Mouse (Mus musculus): ENCODE measurements around the gene Gm20388. TPM values are rescaled to one million over a fixed set of nuclear protein-coding genes. Genes with fewer than 3 reads are reported as not detected.

The Gm20388 gene
- polyA plus RNA-seq, 1 experiment from 2014 or later, result not detected

GRCm38 (mm10) chr8:124070363-124071324, 4160.0 kb downstream of the Gm20388 start:
- H3K27ac ChIP-seq (replicated peaks; ENCODE audit: low read depth, low read length), result no peak overlapping the region

GRCm38 (mm10) chr8:124075977-124076376, 4165.3 kb downstream of the Gm20388 start:
- no peaks in the 10 kb centered on the region for H3K36me3 ChIP-seq (ENCODE audit: control insufficient read depth, insufficient read depth, low read length)
- no peak for ATAC-seq (ENCODE audit: insufficient number of reproducible peaks, low FRiP score, low TSS enrichment, low read depth)
- peaks cover 4% of the 10 kb centered on the region; the same call in 1 of the 2 replicates for H3K4me1 ChIP-seq (ENCODE audit: control insufficient read depth, insufficient read depth, low read length)
- H3K9ac ChIP-seq (ENCODE audit: low read length), result 0 out of 2 replicates have a peak overlapping the region, but pooled peaks have one; percentile 2
- 47% methylated on average over 8 of the region's 8 CpGs for WGBS
- no peaks in the 10 kb centered on the region for H3K27me3 ChIP-seq (ENCODE audit: control insufficient read depth, insufficient read depth, low read length)
- H3K27ac ChIP-seq (replicated peaks; ENCODE audit: low read depth, low read length), result no peak overlapping the region; the same call in 1 of the 2 replicates
- no peak overlapping the region for H3K4me2 ChIP-seq (ENCODE audit: low read depth, severe bottlenecking)
- H3K4me3 ChIP-seq (ENCODE audit: low read depth, low read length), result no peak overlapping the region
- H3K9me3 ChIP-seq (ENCODE audit: control insufficient read depth, low read length), result no peaks in the 10 kb centered on the region
- DNase-seq (ENCODE audit: low spot score), result no peak

More at GRCm38 (mm10) chr8:124070363-124071324, 4160.0 kb downstream of the Gm20388 start:
- Histone ChIP-seq H3K27me3 (ENCODE audit: control insufficient read depth, insufficient read depth, low read length) (no peaks in the 10 kb centered on the region), H3K4me3 (ENCODE audit: low read depth, low read length) (no peak overlapping the region), H3K4me2 (ENCODE audit: low read depth, severe bottlenecking) (no peak overlapping the region), H3K36me3 (ENCODE audit: control insufficient read depth, insufficient read depth, low read length) (no peaks in the 10 kb centered on the region), H3K9ac (ENCODE audit: low read length) (no peak overlapping the region), H3K9me3 (ENCODE audit: control insufficient read depth, low read length) (no peaks in the 10 kb centered on the region), H3K4me1 (ENCODE audit: control insufficient read depth, insufficient read depth, low read length) (no peaks in the 10 kb centered on the region; the same call in none of the 2 replicates)
- 28% methylated on average over 18 of the region's 18 CpGs for WGBS
- DNase-seq (ENCODE audit: low spot score) (peak; percentile 51), ATAC-seq (ENCODE audit: insufficient number of reproducible peaks, low FRiP score, low TSS enrichment, low read depth) (no peak)

DNA sequence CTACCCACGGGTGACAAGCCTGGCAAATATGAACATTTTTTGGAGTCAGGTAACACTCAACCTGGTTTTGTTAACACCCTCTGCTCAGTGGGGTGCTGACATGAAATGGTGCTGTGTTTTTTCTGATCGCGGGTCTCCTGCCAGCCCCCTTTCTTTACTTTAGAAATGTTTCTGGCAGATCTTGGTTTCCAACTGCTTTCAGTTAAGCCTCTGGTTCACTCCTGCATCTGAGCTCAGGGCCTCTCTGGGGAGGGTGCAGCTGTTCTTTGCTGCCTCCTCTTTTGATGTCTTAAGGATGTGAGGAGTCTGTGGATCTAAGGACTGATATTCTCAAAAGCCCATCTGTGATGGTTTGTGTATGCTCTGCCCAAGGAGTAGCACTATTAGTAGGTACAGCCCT, 4165.8 kb downstream of the Gm20388 start:
- Histone ChIP-seq H3K4me1 (ENCODE audit: control insufficient read depth, insufficient read depth, low read length) (peaks cover 4% of the 10 kb centered on the region; the same call in 1 of the 2 replicates), H3K4me2 (ENCODE audit: low read depth, severe bottlenecking) (no peak overlapping the region), H3K9ac (ENCODE audit: low read length) (no peak overlapping the region), H3K27me3 (ENCODE audit: control insufficient read depth, insufficient read depth, low read length) (no peaks in the 10 kb centered on the region), H3K9me3 (ENCODE audit: control insufficient read depth, low read length) (no peaks in the 10 kb centered on the region), H3K36me3 (ENCODE audit: control insufficient read depth, insufficient read depth, low read length) (no peaks in the 10 kb centered on the region), H3K4me3 (ENCODE audit: low read depth, low read length) (no peak overlapping the region), H3K27ac (replicated peaks; ENCODE audit: low read depth, low read length) (no peak overlapping the region)
- ATAC-seq (ENCODE audit: insufficient number of reproducible peaks, low FRiP score, low TSS enrichment, low read depth), result no peak
- 57% methylated on average over 3 of the region's 3 CpGs for WGBS
- DNase-seq (ENCODE audit: low spot score), result no peak

DNA sequence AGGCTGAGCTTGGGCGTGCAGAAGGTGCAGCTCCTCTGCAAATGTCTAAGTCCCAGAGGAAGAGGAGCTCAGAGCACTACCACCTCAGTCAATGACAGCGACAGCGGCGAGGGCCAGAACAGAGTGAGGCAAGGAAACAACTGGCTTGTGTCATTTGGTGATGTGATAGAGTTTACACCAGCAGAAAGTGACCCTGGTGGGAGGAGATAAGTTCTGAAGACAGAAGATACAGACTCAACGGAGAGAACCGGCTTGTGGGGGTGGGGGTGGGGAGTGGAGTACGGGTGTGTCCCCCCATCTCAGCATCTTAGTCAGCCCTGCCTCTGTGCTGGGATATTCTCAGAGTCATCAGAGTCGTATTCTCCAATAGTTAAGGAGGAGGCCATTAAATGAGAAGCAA, 4166.7 kb downstream of the Gm20388 start:
- Histone ChIP-seq H3K9ac (ENCODE audit: low read length) (no peak overlapping the region), H3K4me2 (ENCODE audit: low read depth, severe bottlenecking) (no peak overlapping the region), H3K4me3 (ENCODE audit: low read depth, low read length) (no peak overlapping the region), H3K27ac (replicated peaks; ENCODE audit: low read depth, low read length) (no peak overlapping the region), H3K4me1 (ENCODE audit: control insufficient read depth, insufficient read depth, low read length) (peaks cover 4% of the 10 kb centered on the region; the same call in 1 of the 2 replicates), H3K27me3 (ENCODE audit: control insufficient read depth, insufficient read depth, low read length) (no peaks in the 10 kb centered on the region), H3K9me3 (ENCODE audit: control insufficient read depth, low read length) (no peaks in the 10 kb centered on the region), H3K36me3 (ENCODE audit: control insufficient read depth, insufficient read depth, low read length) (no peaks in the 10 kb centered on the region)
- ATAC-seq (ENCODE audit: insufficient number of reproducible peaks, low FRiP score, low TSS enrichment, low read depth) (no peak), DNase-seq (ENCODE audit: low spot score) (no peak)
- WGBS, result 72% methylated on average over 8 of the region's 8 CpGs

DNA sequence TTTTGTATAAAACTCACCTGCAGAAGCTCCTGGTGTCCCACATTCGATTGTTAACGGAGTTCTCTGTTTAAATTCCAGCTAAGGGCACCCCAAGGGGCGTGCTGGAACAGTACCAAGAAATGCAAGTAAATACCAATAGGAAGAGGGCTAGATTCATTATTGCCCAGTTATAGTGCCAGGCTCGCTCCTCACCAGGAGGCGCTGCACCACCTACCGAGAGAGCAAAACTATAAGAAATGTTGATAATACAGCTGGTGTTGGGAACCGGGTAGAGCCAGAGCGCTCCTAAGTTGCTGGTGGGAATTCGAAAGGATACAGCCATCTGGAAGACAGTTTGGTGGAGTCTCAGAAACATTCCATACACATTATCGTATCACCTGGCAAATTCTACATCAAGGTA, 4167.4 kb downstream of the Gm20388 start:
- ATAC-seq (ENCODE audit: insufficient number of reproducible peaks, low FRiP score, low TSS enrichment, low read depth), result no peak
- Histone ChIP-seq H3K9ac (ENCODE audit: low read length) (no peak overlapping the region), H3K4me1 (ENCODE audit: control insufficient read depth, insufficient read depth, low read length) (peaks cover 4% of the 10 kb centered on the region; the same call in 1 of the 2 replicates), H3K27me3 (ENCODE audit: control insufficient read depth, insufficient read depth, low read length) (no peaks in the 10 kb centered on the region), H3K9me3 (ENCODE audit: control insufficient read depth, low read length) (no peaks in the 10 kb centered on the region), H3K4me2 (ENCODE audit: low read depth, severe bottlenecking) (no peak overlapping the region), H3K36me3 (ENCODE audit: control insufficient read depth, insufficient read depth, low read length) (no peaks in the 10 kb centered on the region), H3K27ac (replicated peaks; ENCODE audit: low read depth, low read length) (no peak overlapping the region), H3K4me3 (ENCODE audit: low read depth, low read length) (no peak overlapping the region)
- WGBS, result 87% methylated on average over 10 of the region's 10 CpGs
- DNase-seq (ENCODE audit: low spot score), result no peak

GRCm38 (mm10) chr8:124078969-124079368, 4168.3 kb downstream of the Gm20388 start:
- ATAC-seq (ENCODE audit: insufficient number of reproducible peaks, low FRiP score, low TSS enrichment, low read depth), result no peak
- Histone ChIP-seq H3K4me3 (ENCODE audit: low read depth, low read length) (no peak overlapping the region), H3K27ac (replicated peaks; ENCODE audit: low read depth, low read length) (no peak overlapping the region), H3K9me3 (ENCODE audit: control insufficient read depth, low read length) (no peaks in the 10 kb centered on the region), H3K36me3 (ENCODE audit: control insufficient read depth, insufficient read depth, low read length) (no peaks in the 10 kb centered on the region), H3K9ac (ENCODE audit: low read length) (no peak overlapping the region), H3K4me1 (ENCODE audit: control insufficient read depth, insufficient read depth, low read length) (peaks cover 4% of the 10 kb centered on the region; the same call in 1 of the 2 replicates), H3K27me3 (ENCODE audit: control insufficient read depth, insufficient read depth, low read length) (no peaks in the 10 kb centered on the region), H3K4me2 (ENCODE audit: low read depth, severe bottlenecking) (no peak overlapping the region)
- DNase-seq (ENCODE audit: low spot score), result no peak
- WGBS, result 82% methylated on average over 7 of the region's 7 CpGs

DNA sequence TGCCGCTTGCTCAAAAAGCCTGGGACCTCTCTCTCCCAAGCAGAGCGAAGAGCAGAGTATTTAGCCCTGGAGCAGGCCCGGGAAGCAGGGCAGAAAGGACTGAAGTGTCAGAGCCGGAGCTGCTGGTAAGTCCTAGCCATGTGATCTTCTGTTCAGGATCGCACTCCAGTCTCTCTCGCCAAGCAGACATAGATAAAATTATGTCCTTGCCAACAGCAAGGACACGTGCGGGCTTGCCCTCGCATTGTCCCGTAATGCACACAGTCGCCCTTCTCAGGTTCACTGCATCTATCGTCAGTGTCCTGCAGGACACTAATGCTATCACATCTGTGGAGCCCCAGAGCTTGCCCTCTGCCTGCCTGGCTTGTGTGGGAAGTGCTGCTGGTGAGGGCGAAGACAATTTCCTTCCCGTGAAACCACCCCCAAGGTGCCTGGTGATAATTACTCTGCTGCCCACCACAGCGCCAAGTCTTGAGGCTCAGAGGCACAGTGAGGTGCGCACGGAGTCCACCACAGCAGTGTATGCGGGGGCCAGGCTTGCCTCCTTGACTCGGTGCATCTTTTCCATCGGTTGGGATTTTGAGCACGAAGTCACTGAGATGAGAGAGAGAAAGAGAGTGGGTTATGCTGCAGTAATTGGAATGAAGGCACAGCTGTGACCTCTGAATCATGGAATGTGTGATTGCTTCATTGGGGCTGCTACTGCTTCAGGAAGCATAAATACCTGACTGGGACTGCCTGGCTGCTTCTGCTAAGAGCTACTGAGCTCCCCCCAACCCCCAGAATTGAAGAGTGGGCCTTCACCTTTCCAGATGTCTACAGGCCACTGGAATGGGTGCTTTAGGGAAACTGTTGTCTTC, 4170.1 kb downstream of the Gm20388 start:
- Histone ChIP-seq H3K4me2 (ENCODE audit: low read depth, severe bottlenecking) (no peak overlapping the region), H3K27me3 (ENCODE audit: control insufficient read depth, insufficient read depth, low read length) (no peaks in the 10 kb centered on the region), H3K4me3 (ENCODE audit: low read depth, low read length) (no peak overlapping the region), H3K4me1 (ENCODE audit: control insufficient read depth, insufficient read depth, low read length) (peaks cover 3% of the 10 kb centered on the region; the same call in 1 of the 2 replicates), H3K36me3 (ENCODE audit: control insufficient read depth, insufficient read depth, low read length) (no peaks in the 10 kb centered on the region), H3K27ac (replicated peaks; ENCODE audit: low read depth, low read length) (no peak overlapping the region), H3K9me3 (ENCODE audit: control insufficient read depth, low read length) (no peaks in the 10 kb centered on the region), H3K9ac (ENCODE audit: low read length) (no peak overlapping the region)
- WGBS, result 80% methylated on average over 21 of the region's 21 CpGs
- DNase-seq (ENCODE audit: low spot score) (no peak), ATAC-seq (ENCODE audit: insufficient number of reproducible peaks, low FRiP score, low TSS enrichment, low read depth) (no peak)

DNA sequence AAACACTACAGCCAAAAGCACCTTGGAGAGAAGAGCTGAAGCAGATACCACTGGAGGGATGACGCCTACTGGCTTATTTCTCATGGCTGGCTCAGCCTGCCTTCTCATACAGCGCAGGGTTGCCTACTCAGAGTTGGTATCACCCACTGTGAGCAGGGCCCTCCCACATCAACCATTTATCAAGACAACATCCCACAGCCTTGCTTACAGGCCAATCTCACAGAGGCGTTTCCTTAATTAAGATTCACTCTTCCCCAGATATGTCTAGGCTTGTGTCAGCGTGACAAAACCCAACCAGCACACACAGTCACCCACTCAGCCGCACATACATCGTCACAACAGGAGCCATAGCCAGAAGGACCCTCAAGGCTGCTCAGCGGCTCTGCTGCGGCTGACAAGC, 4172.0 kb downstream of the Gm20388 start:
- H3K9ac ChIP-seq (ENCODE audit: low read length), result no peak overlapping the region
- H3K27me3 ChIP-seq (ENCODE audit: control insufficient read depth, insufficient read depth, low read length), result no peaks in the 10 kb centered on the region
- no peaks in the 10 kb centered on the region for H3K36me3 ChIP-seq (ENCODE audit: control insufficient read depth, insufficient read depth, low read length)
- ATAC-seq (ENCODE audit: insufficient number of reproducible peaks, low FRiP score, low TSS enrichment, low read depth) (no peak), DNase-seq (ENCODE audit: low spot score) (no peak)
- H3K4me2 ChIP-seq (ENCODE audit: low read depth, severe bottlenecking), result no peak overlapping the region
- WGBS, result 95% methylated on average over 8 of the region's 8 CpGs
- no peaks in the 10 kb centered on the region for H3K4me1 ChIP-seq (ENCODE audit: control insufficient read depth, insufficient read depth, low read length)
- H3K4me3 ChIP-seq (ENCODE audit: low read depth, low read length), result no peak overlapping the region
- H3K9me3 ChIP-seq (ENCODE audit: control insufficient read depth, low read length), result no peaks in the 10 kb centered on the region
- H3K27ac ChIP-seq (replicated peaks; ENCODE audit: low read depth, low read length), result no peak overlapping the region
